Mouse (Mus musculus): ENCODE data around the gene Snph. TPM values are rescaled to one million over a fixed set of nuclear protein-coding genes. Genes with fewer than 3 reads are reported as not detected.

Gene Snph
- polyA plus RNA-seq, 1 experiment from 2014 or later: 0.60 TPM

Other genes with a start within 250 kb of the Snph start
- not detected in 2 replicates for gene 4921509C19Rik, start 156.4 kb downstream of the Snph start, polyA plus RNA-seq (2015; fragmentation: Nextera tagmentation; extraction: Ambion mirVana)
- 264 and 287 TPM in 2 replicates for gene Nsfl1c, start 138.4 kb downstream of the Snph start, polyA plus RNA-seq (2015; fragmentation: Nextera tagmentation; extraction: Ambion mirVana)
- gene Fkbp1a, start 90.1 kb downstream of the Snph start, polyA plus RNA-seq (2015; fragmentation: Nextera tagmentation; extraction: Ambion mirVana): 479 and 483 TPM in 2 replicates
- gene Sdcbp2, start 60.0 kb downstream of the Snph start, polyA plus RNA-seq (2015; fragmentation: Nextera tagmentation; extraction: Ambion mirVana): 1.1 and 1.2 TPM in 2 replicates
- gene Rad21l, start 35.9 kb upstream of the Snph start, polyA plus RNA-seq (2015; fragmentation: Nextera tagmentation; extraction: Ambion mirVana): not detected in 2 replicates
- gene Tmem74b, start 69.4 kb upstream of the Snph start, polyA plus RNA-seq (2015; fragmentation: Nextera tagmentation; extraction: Ambion mirVana): 3.1 and 4.3 TPM in 2 replicates
- 40.9 and 46.3 TPM in 2 replicates for gene Psmf1, start 111.6 kb upstream of the Snph start, polyA plus RNA-seq (2015; fragmentation: Nextera tagmentation; extraction: Ambion mirVana)
- 1.6 and 2.4 TPM in 2 replicates for gene Rspo4, start 210.3 kb upstream of the Snph start, polyA plus RNA-seq (2015; fragmentation: Nextera tagmentation; extraction: Ambion mirVana)